Mouse (Mus musculus) urinary bladder, adult 18-20 months (tissue): ENCODE data around the gene Nvl.

Source experiments
- DNase-seq, 2 experiments: peaks; one replicate each; pipeline ENCODE4 v3.0.0; 2022; ENCODE audit warnings: low spot score in 2 of 2, mixed read lengths in 2 of 2

Nvl gene

GRCm38 (mm10) chr1:181143950-181144836 is at the start of gene Nvl, which contains the start of gene Cnih4:
Gene Nvl (minus strand): TSS chr1:181144204.
Gene Cnih4 (plus strand): TSS chr1:181144693.
- DNase-seq: peak; percentile 89 to 93

GRCm38 (mm10) chr1:181188925-181189324 is 44.9 kb upstream of the Nvl start:
- no peak for DNase-seq

- DNase-seq: no peak
Measured at GRCm38 (mm10) chr1:181170210-181170609, 26.2 kb upstream of the Nvl start.

GRCm38 (mm10) chr1:181168377-181168776 is 24.4 kb upstream of the Nvl start:
- DNase-seq: no peak

- DNase-seq: no peak
Measured at GRCm38 (mm10) chr1:181167816-181168215, 23.8 kb upstream of the Nvl start.

- DNase-seq: no peak
Measured at GRCm38 (mm10) chr1:181151541-181151940, 7.5 kb upstream of the Nvl start.

- DNase-seq: peak; percentile 81 to 82
Measured at GRCm38 (mm10) chr1:181150827-181151534, 7.0 kb upstream of the Nvl start.

- DNase-seq: no peak
Measured at GRCm38 (mm10) chr1:181150431-181150826, 6.4 kb upstream of the Nvl start.

GRCm38 (mm10) chr1:181149373-181150017 is 5.5 kb upstream of the Nvl start:
- no peak for DNase-seq

- no peak for DNase-seq
Measured at GRCm38 (mm10) chr1:181148540-181148939, 4.5 kb upstream of the Nvl start.

GRCm38 (mm10) chr1:181146187-181146586 is 2.2 kb upstream of the Nvl start:
- DNase-seq: no peak

- no peak for DNase-seq
Measured at GRCm38 (mm10) chr1:181144966-181145365, 962 bp upstream of the Nvl start.

GRCm38 (mm10) chr1:181143609-181143949 is 425 bp downstream of the Nvl start:
- DNase-seq: no peak

- no peak for DNase-seq
Measured at GRCm38 (mm10) chr1:181138730-181139129, 5.3 kb downstream of the Nvl start.

- DNase-seq: peak in 1 of 2 experiments; percentile 3
Measured at GRCm38 (mm10) chr1:181131915-181132314, 12.1 kb downstream of the Nvl start.

GRCm38 (mm10) chr1:181126766-181127165 is 17.2 kb downstream of the Nvl start:
- DNase-seq: no peak

- DNase-seq: no peak
Measured at GRCm38 (mm10) chr1:181125916-181126315, 18.1 kb downstream of the Nvl start.

- no peak for DNase-seq
Measured at GRCm38 (mm10) chr1:181124145-181124544, 19.9 kb downstream of the Nvl start.

GRCm38 (mm10) chr1:181117112-181117511 is 26.9 kb downstream of the Nvl start:
- no peak for DNase-seq

- DNase-seq: no peak
Measured at GRCm38 (mm10) chr1:181090048-181090447, 54.0 kb downstream of the Nvl start.

GRCm38 (mm10) chr1:181084021-181084420 is 60.0 kb downstream of the Nvl start:
- no peak for DNase-seq

GRCm38 (mm10) chr1:181073075-181073474 is 70.9 kb downstream of the Nvl start:
- DNase-seq: no peak
